Mouse (Mus musculus) lung, postnatal 10 days (tissue): ENCODE measurements at regions not wholly inside any gene's neighbourhood (a gene's known extent, or its start where the extent isn't known, plus 50 kb on each side); places are given as distances from the start of the nearest gene placed in this dataset.
"Not testable (repeated sequence)": the region's sequence is repeated elsewhere in the genome, so short reads cannot be mapped to it uniquely, and the experiment has no call there.

Experiments used
- DNase-seq: peaks from one replicate; pipeline ENCODE4 v3.0.0; 2021

- no peak for DNase-seq
These were observed 114.8 kb downstream of the Galc start for GRCm38 (mm10) chr12:98144464-98144863.

- no peak for DNase-seq
These were observed 116.1 kb downstream of the Galc start for GRCm38 (mm10) chr12:98143170-98143569.

GRCm38 (mm10) chr12:98139906-98140305 lies 119.4 kb downstream of the Galc start:
- DNase-seq = not testable (repeated sequence)

- no peak for DNase-seq
These were observed 128.0 kb downstream of the Galc start for GRCm38 (mm10) chr12:98131276-98131675.

GRCm38 (mm10) chr12:98123541-98123940 lies 135.7 kb downstream of the Galc start:
- DNase-seq = no peak

- DNase-seq = no peak
These were observed 151.2 kb downstream of the Galc start for GRCm38 (mm10) chr12:98108039-98108438.

GRCm38 (mm10) chr12:98106789-98107684 lies 152.2 kb downstream of the Galc start:
- DNase-seq = no peak

- no peak for DNase-seq
These were observed 153.0 kb downstream of the Galc start for GRCm38 (mm10) chr12:98106151-98106788.

GRCm38 (mm10) chr12:98105749-98106148 lies 153.5 kb downstream of the Galc start:
- DNase-seq = no peak

- no peak for DNase-seq
These were observed 169.1 kb downstream of the Galc start for GRCm38 (mm10) chr12:98090171-98090570.

GRCm38 (mm10) chr12:98078351-98078750 lies 180.9 kb downstream of the Galc start:
- no peak for DNase-seq

GRCm38 (mm10) chr12:98075580-98075979 lies 183.7 kb downstream of the Galc start:
- no peak for DNase-seq

- DNase-seq = peak; percentile 24
These were observed 190.1 kb downstream of the Galc start for GRCm38 (mm10) chr12:98069110-98069509.

GRCm38 (mm10) chr12:98059419-98060180 lies 199.7 kb downstream of the Galc start:
- no peak for DNase-seq

- no peak for DNase-seq
These were observed 200.3 kb downstream of the Galc start for GRCm38 (mm10) chr12:98058977-98059376.

GRCm38 (mm10) chr12:98050934-98051333 lies 208.3 kb downstream of the Galc start:
- DNase-seq = no peak

- peak; percentile 17 for DNase-seq
These were observed 208.8 kb downstream of the Galc start for GRCm38 (mm10) chr12:98050500-98050899.

GRCm38 (mm10) chr12:98050057-98050456 lies 209.2 kb downstream of the Galc start:
- no peak for DNase-seq

- DNase-seq = no peak
These were observed 211.5 kb downstream of the Galc start for GRCm38 (mm10) chr12:98047765-98048164.

- DNase-seq = no peak
These were observed 212.5 kb downstream of the Galc start for GRCm38 (mm10) chr12:98046459-98047440.

GRCm38 (mm10) chr12:98045784-98046458 lies 213.3 kb downstream of the Galc start:
- no peak for DNase-seq

- no peak for DNase-seq
These were observed 215.8 kb downstream of the Galc start for GRCm38 (mm10) chr12:98043436-98043835.
